ENCODE assay signal across 22 mouse cellular contexts in genomic region chr14:48678674-48679073, GRCm38 (mm10). TPM values are rescaled to one million over a fixed set of nuclear protein-coding genes. Genes with fewer than 3 reads are reported as not detected.
DNase-seq lines count a peak whose midpoint lies in the region; ATAC-seq and TF ChIP-seq lines count a peak whose summit lies in the region.
"Had no signal": no experiment of that assay in that cellular context is flagged by ENCODE, and none has a peak within 500 bp of the region (broad histone marks: within the 10 kb centered on the region; RNA-seq: fewer than 3 reads in every experiment).

No protein-coding gene starts in this region.

- no peak overlapping the region for H3K9ac ChIP-seq in hindbrain, postnatal 0 days (replicated peaks; ENCODE audit: low read length)
- no peak overlapping the region for H3K9ac ChIP-seq in hindbrain, embryonic 12.5 days
- no peak overlapping the region for H3K9ac ChIP-seq in midbrain, embryonic 11.5 days (ENCODE audit: low read length)
- H3K9ac ChIP-seq: embryonic facial prominence, embryonic 12.5 days; forebrain, embryonic 13.5 days; forebrain, embryonic 15.5 days; forebrain, postnatal 0 days had no signal

- H3K4me1 ChIP-seq in hindbrain, postnatal 0 days (ENCODE audit: insufficient read depth, low read length), result no peaks in the 10 kb centered on the region
- H3K4me1 ChIP-seq in hindbrain, embryonic 12.5 days, result no peaks in the 10 kb centered on the region
- peaks cover 57% of the 10 kb centered on the region for H3K4me1 ChIP-seq in midbrain, embryonic 10.5 days
- peaks cover 18% of the 10 kb centered on the region for H3K4me1 ChIP-seq in midbrain, embryonic 11.5 days (ENCODE audit: control insufficient read depth, insufficient read depth, low read length)

- H3K4me2 ChIP-seq in hindbrain, postnatal 0 days (ENCODE audit: low read depth, low read length), result no peak overlapping the region
- no peak overlapping the region for H3K4me2 ChIP-seq in hindbrain, embryonic 12.5 days (replicated peaks)
- H3K4me2 ChIP-seq in midbrain, embryonic 11.5 days, result no peak overlapping the region
- H3K4me2 ChIP-seq: embryonic facial prominence, embryonic 12.5 days; forebrain, embryonic 13.5 days; forebrain, embryonic 15.5 days had no signal

- no peak overlapping the region for H3K27ac ChIP-seq in hindbrain, postnatal 0 days
- no peak overlapping the region for H3K27ac ChIP-seq in hindbrain, embryonic 12.5 days
- peak overlapping the region; percentile 55 for H3K27ac ChIP-seq in midbrain, embryonic 10.5 days (replicated peaks)
- no peak overlapping the region for H3K27ac ChIP-seq in midbrain, embryonic 11.5 days (ENCODE audit: low read depth, low read length)
- H3K27ac ChIP-seq: embryonic facial prominence, embryonic 10.5 days; embryonic facial prominence, embryonic 12.5 days; forebrain, embryonic 13.5 days; forebrain, embryonic 15.5 days had no signal

- WGBS in hindbrain, postnatal 0 days, result 67% methylated on average over 3 of the region's 3 CpGs
- WGBS in hindbrain, embryonic 12.5 days, result 85% methylated on average over 3 of the region's 3 CpGs
- WGBS in midbrain, embryonic 10.5 days, result 83% methylated on average over 3 of the region's 3 CpGs
- WGBS in midbrain, embryonic 11.5 days, result 76% methylated on average over 3 of the region's 3 CpGs

- TF ChIP-seq CTCF in hindbrain, postnatal 0 days (IDR thresholded peaks at IDR 0.05; ENCODE audit: low read depth), result no peak
- TF ChIP-seq CTCF in brain, embryonic 14.5 days (IDR thresholded peaks at IDR 0.05; ENCODE audit: borderline replicate concordance, extremely low read depth, insufficient read depth, insufficient read length), result no peak

- no peaks in the 10 kb centered on the region for H3K9me3 ChIP-seq in hindbrain, postnatal 0 days (ENCODE audit: low read length)
- H3K9me3 ChIP-seq in hindbrain, embryonic 12.5 days (replicated peaks), result no peaks in the 10 kb centered on the region
- H3K9me3 ChIP-seq in midbrain, embryonic 10.5 days (replicated peaks), result no peaks in the 10 kb centered on the region
- no peaks in the 10 kb centered on the region for H3K9me3 ChIP-seq in midbrain, embryonic 11.5 days (ENCODE audit: control insufficient read depth, low read length)
- H3K9me3 ChIP-seq: embryonic facial prominence, embryonic 10.5 days; embryonic facial prominence, embryonic 12.5 days; forebrain, embryonic 13.5 days; forebrain, embryonic 15.5 days had no signal

- ATAC-seq in hindbrain, postnatal 0 days, result no peak
- ATAC-seq in hindbrain, embryonic 12.5 days (ENCODE audit: low FRiP score), result no peak
- ATAC-seq in midbrain, embryonic 11.5 days (ENCODE audit: low FRiP score), result no peak
- ATAC-seq: forebrain, embryonic 13.5 days; forebrain, embryonic 15.5 days; forebrain, postnatal 0 days had no signal

- TF ChIP-seq POLR2A in brain, embryonic 14.5 days (IDR thresholded peaks at IDR 0.05; ENCODE audit: borderline replicate concordance, extremely low read depth, insufficient read depth, insufficient read length, poor library complexity, severe bottlenecking), result no peak

- peaks cover 25% of the 10 kb centered on the region for H3K27me3 ChIP-seq in hindbrain, postnatal 0 days (ENCODE audit: insufficient read depth, low read length)
- H3K27me3 ChIP-seq in hindbrain, embryonic 12.5 days, result peaks cover 48% of the 10 kb centered on the region
- H3K27me3 ChIP-seq in midbrain, embryonic 10.5 days (ENCODE audit: low read depth, poor library complexity, severe bottlenecking), result peaks cover 28% of the 10 kb centered on the region
- H3K27me3 ChIP-seq in midbrain, embryonic 11.5 days (ENCODE audit: control insufficient read depth, insufficient read depth, low read length), result 0 out of 2 replicates have a peak, but pooled peaks cover 2% of the 10 kb centered on the region

- no peaks in the 10 kb centered on the region for H3K36me3 ChIP-seq in hindbrain, postnatal 0 days (ENCODE audit: insufficient read depth, low read length)
- no peaks in the 10 kb centered on the region for H3K36me3 ChIP-seq in hindbrain, embryonic 12.5 days
- peaks cover 7% of the 10 kb centered on the region for H3K36me3 ChIP-seq in midbrain, embryonic 10.5 days
- no peaks in the 10 kb centered on the region for H3K36me3 ChIP-seq in midbrain, embryonic 11.5 days (ENCODE audit: control insufficient read depth, insufficient read depth, low read length)
- H3K36me3 ChIP-seq: embryonic facial prominence, embryonic 10.5 days; embryonic facial prominence, embryonic 12.5 days; forebrain, embryonic 15.5 days had no signal

- no peak overlapping the region for H3K4me3 ChIP-seq in hindbrain, postnatal 0 days (ENCODE audit: low read length)
- H3K4me3 ChIP-seq in hindbrain, embryonic 12.5 days, result no peak overlapping the region
- no peak overlapping the region for H3K4me3 ChIP-seq in midbrain, embryonic 10.5 days
- H3K4me3 ChIP-seq in midbrain, embryonic 11.5 days (ENCODE audit: low read depth, low read length), result no peak overlapping the region
- H3K4me3 ChIP-seq: embryonic facial prominence, embryonic 10.5 days; embryonic facial prominence, embryonic 12.5 days; forebrain, embryonic 13.5 days; forebrain, embryonic 15.5 days had no signal

- DNase-seq in cerebellum, postnatal 14 days, result peak; percentile 42 to 50
- DNase-seq in cerebellum, adult 18-20 months, result no peak
- DNase-seq in hindbrain, postnatal 0 days (ENCODE audit: low spot score), result peak; percentile 53
- no peak for DNase-seq in midbrain, embryonic 10.5 days (ENCODE audit: low spot score)
- no peak for DNase-seq in midbrain, embryonic 11.5 days (ENCODE audit: low spot score, missing footprints)
- DNase-seq in brain, embryonic 14.5 days (ENCODE audit: low read depth), result peak; percentile 13
- no peak for DNase-seq in gastrocnemius, postnatal 4 days (ENCODE audit: low spot score in 2 of 2)
- DNase-seq: adrenal gland, adult 2 months; adrenal gland, postnatal 10 days; adrenal gland, postnatal 25 days; cerebellum, adult 11-12 months; cerebellum, adult 8-10 months; cerebellum, postnatal 25 days; forebrain, postnatal 0 days had no signal

RNA-seq across cellular contexts. Expression of gene Otx2, which starts 5.1 kb away (rescaled TPM):
- total RNA-seq in hindbrain, postnatal 0 days (2014; rRNA removed), result 27.6 and 48.4 TPM in 2 replicates
- 31.1 and 33.2 TPM in 2 replicates for polyA plus RNA-seq in hindbrain, postnatal 0 days (2015; fragmentation: Nextera tagmentation; extraction: Ambion mirVana)
- 15.8 and 20.3 TPM in 2 replicates for polyA plus RNA-seq in hindbrain, embryonic 12.5 days (2016; fragmentation: Nextera tagmentation; extraction: Ambion mirVana)
- polyA plus RNA-seq in midbrain, embryonic 10.5 days (2016; fragmentation: Nextera tagmentation; extraction: Ambion mirVana), result 149 and 169 TPM in 2 replicates
- 229 and 230 TPM in 2 replicates for polyA plus RNA-seq in midbrain, embryonic 11.5 days (2014; fragmentation: Nextera tagmentation; extraction: Ambion mirVana)
- 44.7 and 65.6 TPM in 2 replicates for polyA plus RNA-seq in brain, embryonic 14.5 days (2012; rRNA removed)
- not detected for total RNA-seq in gastrocnemius, postnatal 4 days (2021)
- total RNA-seq: adrenal gland, adult 2 months; adrenal gland, postnatal 10 days; adrenal gland, postnatal 25 days; adrenal gland, postnatal 4 days; MEL had no signal
- polyA plus RNA-seq: adrenal gland, adult 2 months; C2C12 had no signal

Comparison
In these comparisons a context has a peak if more than half of its experiments do, and no peak if none do; other contexts are left out.
1. DNase-seq: peak in cerebellum, postnatal 14 days (2 of 2), hindbrain, postnatal 0 days (single experiment) and brain, embryonic 14.5 days (single experiment); none in cerebellum, adult 18-20 months (0 of 2), midbrain, embryonic 10.5 days (single experiment), midbrain, embryonic 11.5 days (single experiment) and gastrocnemius, postnatal 4 days (0 of 2).